Mouse (Mus musculus): ENCODE measurements around the gene Mrgpra1. TPM values are rescaled to one million over a fixed set of nuclear protein-coding genes. Genes with fewer than 3 reads are reported as not detected.

Mrgpra1 gene
- polyA plus RNA-seq (2014; fragmentation: Illumina TruSeq; extraction: RNeasy Lipid Tissue Mini Kit (QIAGEN cat#74804); ENCODE audit: low read depth, low replicate concordance) = not detected

GRCm38 (mm10) chr7:47354140-47354539, at the start of gene Mrgpra1:
Gene Mrgpra1, minus strand, starts transcription at chr7:47354240.

Other genes starting within 250 kb of the Mrgpra1 start
- gene Ptpn5, start 220.6 kb downstream of the Mrgpra1 start, polyA plus RNA-seq (2014; fragmentation: Illumina TruSeq; extraction: RNeasy Lipid Tissue Mini Kit (QIAGEN cat#74804); ENCODE audit: low read depth, low replicate concordance) = not detected
- not detected for gene Mrgpra6, start 149.3 kb downstream of the Mrgpra1 start, polyA plus RNA-seq (2014; fragmentation: Illumina TruSeq; extraction: RNeasy Lipid Tissue Mini Kit (QIAGEN cat#74804); ENCODE audit: low read depth, low replicate concordance)
- not detected for gene Mrgpra9, start 101.4 kb downstream of the Mrgpra1 start, polyA plus RNA-seq (2014; fragmentation: Illumina TruSeq; extraction: RNeasy Lipid Tissue Mini Kit (QIAGEN cat#74804); ENCODE audit: low read depth, low replicate concordance)
- not detected for gene Mrgpra2a, start 97.9 kb upstream of the Mrgpra1 start, polyA plus RNA-seq (2014; fragmentation: Illumina TruSeq; extraction: RNeasy Lipid Tissue Mini Kit (QIAGEN cat#74804); ENCODE audit: low read depth, low replicate concordance)
- not detected for gene Mrgpra2b, start 174.6 kb upstream of the Mrgpra1 start, polyA plus RNA-seq (2014; fragmentation: Illumina TruSeq; extraction: RNeasy Lipid Tissue Mini Kit (QIAGEN cat#74804); ENCODE audit: low read depth, low replicate concordance)
- gene Mrgpra3, start 247.1 kb upstream of the Mrgpra1 start, polyA plus RNA-seq (2014; fragmentation: Illumina TruSeq; extraction: RNeasy Lipid Tissue Mini Kit (QIAGEN cat#74804); ENCODE audit: low read depth, low replicate concordance) = not detected